Mouse (Mus musculus): Measurements from ENCODE around the gene Zfp488.
A peak's percentile ranks its signal among the peaks of the same experiment; 100 is the strongest.

The Zfp488 gene

DNA sequence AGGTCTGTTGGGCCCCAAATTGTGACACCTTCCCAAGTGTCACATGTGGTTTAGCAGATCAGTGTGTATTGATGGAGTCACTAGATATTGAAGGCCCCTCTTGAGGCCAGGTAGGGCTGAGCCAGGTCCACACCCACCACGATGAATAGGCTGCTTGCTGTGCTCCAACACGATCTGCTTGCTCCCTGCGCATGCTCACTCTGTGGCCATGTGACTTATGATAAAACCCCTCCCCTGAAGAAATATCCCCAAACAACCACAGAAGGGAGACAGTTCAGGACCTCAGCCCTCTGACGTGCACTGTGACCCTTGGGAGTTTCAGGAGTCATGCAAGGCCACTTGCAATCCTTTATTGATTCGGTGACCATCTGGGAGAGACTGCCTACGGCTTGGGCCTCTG lies 32.4 kb downstream of the Zfp488 start:
- DNase-seq (ENCODE audit: low spot score), result no peak

DNA sequence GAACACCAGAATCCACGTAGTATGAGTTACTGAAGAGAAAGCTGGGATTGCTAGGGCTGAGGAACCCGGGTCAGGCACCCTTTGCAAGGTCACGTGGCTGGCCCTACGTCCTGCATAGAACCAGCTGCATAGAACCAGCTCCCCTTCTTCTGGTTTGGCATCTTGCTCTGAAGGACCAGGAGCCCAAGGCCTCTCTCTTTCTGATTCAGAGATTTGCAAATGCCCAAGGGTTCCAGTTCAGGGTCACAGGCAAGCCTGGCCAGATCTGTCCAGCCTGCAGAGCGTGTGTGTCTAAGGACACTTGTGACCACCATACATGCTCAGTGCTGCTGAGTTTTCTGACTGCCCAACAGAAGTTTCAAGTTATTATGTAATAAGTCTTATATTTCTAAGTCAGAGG lies 36.3 kb downstream of the Zfp488 start:
- no peak for DNase-seq (ENCODE audit: low spot score)

DNA sequence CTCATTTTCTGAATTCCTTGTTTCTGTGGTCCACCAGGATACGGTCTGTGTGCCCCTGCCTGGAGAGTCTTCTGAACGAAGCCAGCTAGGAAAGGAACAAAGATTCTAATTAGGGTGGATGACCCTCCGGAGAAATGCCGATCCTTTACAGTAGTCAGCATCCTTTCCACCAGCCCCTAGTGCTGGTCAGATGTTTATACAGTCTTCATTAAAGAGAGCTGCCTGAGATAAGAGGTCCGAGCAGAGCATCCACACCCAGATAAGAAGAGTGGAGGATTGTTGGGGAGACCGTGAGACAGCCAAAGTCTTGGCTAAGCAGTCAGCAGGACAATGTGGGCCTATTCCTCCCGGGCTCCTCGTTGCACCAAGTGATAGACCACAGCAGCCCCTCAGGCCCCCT lies 37.8 kb downstream of the Zfp488 start, which contains the start of gene Gdf2:
TSS of gene Gdf2 (plus strand) at position 301 of the 400 bp plus-strand sequence.
- no peak for DNase-seq (ENCODE audit: low spot score)

- peak; percentile 87 for DNase-seq (ENCODE audit: low spot score)
These were observed 39.4 kb downstream of the Zfp488 start for GRCm38 (mm10) chr14:33939117-33939516.

DNA sequence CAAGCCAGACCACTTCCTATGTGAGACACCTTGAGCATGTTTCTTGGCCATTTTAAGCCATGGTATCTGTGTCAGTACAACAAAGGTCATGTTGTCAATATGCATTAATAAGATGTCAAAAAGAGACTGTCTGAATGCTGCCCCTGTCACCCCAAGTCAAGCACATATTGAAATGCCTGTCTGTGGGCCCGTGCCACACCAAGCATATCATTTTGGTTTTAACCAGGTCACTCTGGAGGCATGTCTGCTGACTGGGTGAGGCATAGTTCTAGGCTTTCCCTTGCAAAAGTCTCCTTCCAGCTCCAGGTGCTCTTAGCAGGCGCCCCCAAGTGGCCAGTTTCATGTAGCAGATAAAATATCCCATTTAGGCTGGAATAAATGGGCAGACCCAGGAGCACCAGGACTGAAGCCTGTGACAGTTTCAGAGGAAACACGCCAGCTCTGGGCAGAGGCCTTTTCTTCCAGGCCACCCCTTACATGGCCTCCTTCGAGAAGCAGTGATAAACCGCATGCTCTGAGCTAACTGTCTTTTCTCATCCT lies 44.7 kb downstream of the Zfp488 start:
- peak; percentile 78 for DNase-seq (ENCODE audit: low spot score)

GRCm38 (mm10) chr14:33932935-33933703 lies 45.4 kb downstream of the Zfp488 start:
- DNase-seq (ENCODE audit: low spot score), result peak; percentile 75

GRCm38 (mm10) chr14:33931853-33932252 lies 46.7 kb downstream of the Zfp488 start:
- no peak for DNase-seq (ENCODE audit: low spot score)

GRCm38 (mm10) chr14:33923168-33924070 lies 55.1 kb downstream of the Zfp488 start, which contains the start of gene Gdf10:
TSS of gene Gdf10 (plus strand) at chr14:33923587.
- DNase-seq (ENCODE audit: low spot score), result peak; percentile 52

DNA sequence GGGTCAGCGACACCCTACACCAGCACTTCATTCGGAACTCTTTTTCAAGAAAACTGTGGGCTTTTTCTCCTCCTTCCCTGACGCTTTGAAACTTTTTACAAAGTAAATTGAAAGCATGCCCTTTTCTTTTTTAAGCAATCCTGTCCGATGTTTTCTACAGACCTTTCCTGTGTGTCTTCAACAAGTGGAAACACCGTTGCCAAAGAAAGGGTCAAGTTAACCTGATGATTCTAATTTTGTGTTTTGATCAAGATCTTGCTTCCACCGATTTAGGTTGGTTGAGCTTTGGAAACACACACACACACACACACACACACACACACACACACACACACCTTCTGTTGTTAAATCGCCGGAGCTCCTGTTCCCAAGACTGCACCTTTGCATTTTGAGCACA lies 55.8 kb downstream of the Zfp488 start:
- no peak for DNase-seq (ENCODE audit: low spot score)

GRCm38 (mm10) chr14:33920727-33921559 lies 57.6 kb downstream of the Zfp488 start:
- peak; percentile 43 for DNase-seq (ENCODE audit: low spot score)
